Mouse (Mus musculus) stomach, postnatal 0 days (tissue): Measurements from ENCODE around the gene Txndc11.

Experiments used
- CTCF ChIP-seq: IDR thresholded peaks from 2 replicates; pipeline ENCODE4 v1.5.1; 2016; ENCODE audit warnings: antibody characterized with exemption, low read depth, mild to moderate bottlenecking, moderate library complexity
- EP300 ChIP-seq: optimal IDR thresholded peaks from 2 replicates; pipeline ENCODE3; 2016; ENCODE audit warnings: antibody characterized with exemption

DNA sequence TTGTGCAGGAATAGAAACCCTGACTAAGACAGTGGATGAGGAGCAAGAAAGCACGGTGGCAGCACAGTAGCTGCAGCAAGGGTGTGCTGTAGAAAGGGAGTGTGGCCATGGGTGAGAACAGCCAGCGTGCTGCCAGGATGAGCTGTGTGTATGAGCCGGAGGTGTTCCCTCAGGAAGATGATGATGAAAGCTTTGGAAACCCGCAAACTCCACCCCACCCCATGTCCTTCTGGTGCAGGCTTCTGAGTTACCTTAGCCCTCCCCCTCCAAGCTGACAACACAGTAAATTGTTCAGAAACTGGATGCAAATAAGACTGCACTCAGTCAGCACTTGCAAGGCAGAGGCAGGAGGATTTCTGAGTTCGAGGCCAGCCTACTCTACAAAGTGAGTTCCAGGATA lies 91.2 kb downstream of the Txndc11 start:
- no peak for TF ChIP-seq CTCF
- TF ChIP-seq EP300, result no peak
